Mouse (Mus musculus) naive thymus-derived CD4-positive, alpha-beta T cell, adult 2 months (primary cell): ENCODE data around the gene Creb5.

ENCODE experiments used
- DNase-seq: peaks from one replicate; pipeline ENCODE4 v3.0.0-alpha.2; 2011; ENCODE audit warnings: low read depth

Creb5 gene

DNA sequence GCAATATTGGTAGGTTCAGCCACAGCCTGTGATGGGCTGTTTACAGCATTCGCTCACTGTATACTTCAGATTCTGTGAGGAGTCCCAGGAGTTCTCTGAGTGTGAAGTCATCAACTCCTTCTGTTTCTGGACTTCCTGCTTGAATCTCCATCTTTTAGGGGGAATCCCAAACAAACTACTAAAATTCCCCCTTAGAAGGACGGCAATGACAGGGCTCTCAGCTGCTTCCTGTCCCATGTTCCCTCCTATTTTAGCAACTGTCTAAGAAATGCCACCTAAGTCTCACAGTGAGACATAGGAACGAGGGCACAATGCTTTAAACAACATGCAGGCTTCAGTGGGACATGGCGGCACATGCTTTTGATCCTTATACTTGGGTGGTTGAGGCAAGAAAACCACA, 204.3 kb downstream of the Creb5 start:
- no peak for DNase-seq

GRCm38 (mm10) chr6:53493864-53494263, 206.8 kb downstream of the Creb5 start:
- no peak for DNase-seq

DNA sequence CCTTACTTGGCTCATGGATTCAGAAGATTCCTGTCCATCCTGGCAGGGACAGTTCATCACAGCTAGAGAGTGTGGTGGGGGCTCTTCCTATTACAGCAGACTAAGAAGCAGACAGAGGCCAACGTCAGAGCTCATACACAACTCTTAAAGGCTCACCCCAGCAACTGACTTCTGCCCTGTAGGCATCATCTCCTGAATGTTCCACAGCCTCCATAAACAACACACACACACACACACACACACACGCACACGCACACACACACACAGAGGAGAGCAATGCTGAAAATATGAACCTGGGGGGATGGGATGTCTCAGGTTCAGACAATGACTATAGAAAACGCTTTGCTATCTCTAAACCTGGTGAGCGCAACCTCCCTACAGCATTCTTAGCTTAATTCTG, 208.6 kb downstream of the Creb5 start:
- no peak for DNase-seq

DNA sequence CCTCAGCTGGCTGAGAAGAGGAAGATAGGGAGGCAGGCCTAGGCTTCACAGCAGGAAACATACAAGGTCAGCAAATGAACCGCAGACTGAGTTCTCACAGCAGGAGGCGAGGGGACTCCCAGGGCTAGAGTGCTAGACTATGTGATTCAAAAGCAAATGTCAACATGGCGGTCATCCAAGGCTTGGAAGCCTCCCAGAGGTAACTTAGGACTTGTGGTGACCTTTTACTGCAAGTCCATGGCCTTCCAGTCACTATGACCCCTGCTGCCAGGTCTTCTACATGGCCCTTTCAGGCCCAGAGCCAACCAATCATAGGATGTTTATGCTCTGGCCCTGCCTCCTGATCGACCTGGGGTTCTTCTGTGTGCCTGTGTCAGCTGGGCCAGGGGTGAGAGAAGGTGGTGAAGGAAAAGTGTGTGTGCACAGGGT, 209.3 kb downstream of the Creb5 start:
- no peak for DNase-seq

- DNase-seq: no peak
These were observed 210.9 kb downstream of the Creb5 start for GRCm38 (mm10) chr6:53497904-53498536.

- DNase-seq: no peak
These were observed 212.7 kb downstream of the Creb5 start for GRCm38 (mm10) chr6:53499621-53500295.

- no peak for DNase-seq
These were observed 214.2 kb downstream of the Creb5 start for GRCm38 (mm10) chr6:53501236-53501635.

DNA sequence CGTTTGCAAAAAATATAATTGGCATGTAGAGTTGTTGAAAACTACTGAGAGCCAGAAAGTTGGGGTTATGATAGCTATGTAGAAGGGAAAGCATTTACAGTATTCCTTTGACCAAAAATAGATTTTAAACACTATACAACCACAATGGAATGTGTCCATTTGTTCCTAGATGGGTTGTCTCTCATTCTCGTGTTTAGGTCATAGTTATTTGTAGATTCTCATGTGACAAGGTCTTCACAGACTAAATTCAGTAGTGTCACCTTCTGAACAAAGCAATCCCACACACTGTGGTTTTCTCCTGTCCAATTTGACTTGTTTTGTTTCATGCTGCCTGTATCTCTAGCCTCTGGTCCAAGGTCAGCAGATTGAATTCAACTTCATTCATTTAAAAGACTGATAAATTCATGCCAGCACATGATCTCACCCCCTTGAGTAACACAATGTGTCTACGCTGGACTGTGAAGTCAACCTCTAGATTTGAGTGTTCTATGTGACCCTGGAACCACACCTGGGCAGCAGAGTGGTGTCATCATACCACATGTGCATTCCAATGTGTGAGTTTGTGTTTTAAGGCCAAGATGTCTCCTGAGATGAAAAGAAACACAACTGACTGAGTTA, 220.0 kb downstream of the Creb5 start:
- DNase-seq: no peak

DNA sequence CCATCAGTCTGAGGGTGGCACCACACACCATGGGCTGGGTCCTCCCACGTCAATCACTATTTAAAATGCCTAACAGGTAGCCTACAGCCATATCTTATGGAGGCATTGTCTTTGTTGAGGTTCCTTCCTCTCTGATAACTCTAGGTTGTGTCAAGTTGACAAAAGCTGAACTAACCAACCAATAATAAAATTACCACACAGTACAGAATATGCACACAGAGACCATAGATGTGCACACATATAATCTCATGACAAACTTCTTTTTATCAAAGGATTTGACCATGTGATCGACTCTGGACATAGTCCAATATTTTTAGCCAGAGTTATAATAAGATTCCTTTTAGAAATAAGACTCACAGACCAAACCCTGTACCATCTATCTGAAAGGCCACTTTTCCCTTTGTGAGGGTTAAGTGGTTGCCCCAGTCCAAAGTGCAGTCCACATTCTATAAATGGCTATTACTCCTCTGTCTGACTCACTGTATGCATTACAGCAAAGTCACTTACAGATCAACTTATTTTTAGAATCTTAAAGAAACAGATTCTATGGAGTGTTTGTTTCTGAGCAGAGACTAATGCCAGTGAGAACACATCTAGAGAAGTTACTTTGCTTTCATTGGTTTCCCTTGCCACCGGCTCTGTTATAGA, 221.9 kb downstream of the Creb5 start:
- DNase-seq: no peak

DNA sequence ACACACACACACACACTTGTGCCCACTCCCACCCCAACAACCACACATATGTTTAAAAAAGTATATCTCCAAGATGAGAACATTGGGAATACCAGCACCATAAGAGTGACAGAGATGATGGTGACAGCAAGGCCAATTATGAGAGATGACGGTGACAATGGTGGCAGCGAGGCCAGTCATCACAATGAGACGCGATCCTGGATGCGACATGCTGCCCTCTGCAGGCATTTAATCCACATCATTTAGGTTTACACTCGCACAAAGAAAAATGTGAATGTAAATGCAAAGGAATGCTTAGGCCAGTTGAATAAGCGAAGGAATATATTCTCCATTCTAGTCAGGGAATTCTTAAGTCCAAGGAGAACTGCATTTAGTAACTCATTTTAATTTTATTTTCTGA, 222.9 kb downstream of the Creb5 start:
- no peak for DNase-seq

DNA sequence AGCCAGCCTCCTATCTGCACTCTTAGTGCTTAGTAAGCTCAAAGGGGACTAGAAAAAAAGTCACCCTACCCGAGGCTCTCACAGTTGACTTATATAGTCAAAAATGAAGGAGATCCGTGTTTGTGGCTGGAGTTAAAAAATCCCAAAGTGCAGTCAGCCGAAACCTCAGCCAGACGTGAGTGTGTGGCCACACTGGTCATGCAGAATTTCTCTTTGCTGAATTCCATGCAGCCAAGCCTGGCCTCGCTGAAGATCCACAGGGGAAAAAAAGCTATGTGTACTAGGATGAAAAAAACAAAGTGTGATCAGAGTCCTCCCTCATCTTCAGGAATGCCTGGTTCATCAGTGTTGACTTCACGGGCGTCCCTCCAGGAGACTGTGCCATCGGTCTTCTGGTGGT, 225.2 kb downstream of the Creb5 start:
- DNase-seq: no peak

- DNase-seq: no peak
These were observed 226.3 kb downstream of the Creb5 start for GRCm38 (mm10) chr6:53513380-53513779.

DNA sequence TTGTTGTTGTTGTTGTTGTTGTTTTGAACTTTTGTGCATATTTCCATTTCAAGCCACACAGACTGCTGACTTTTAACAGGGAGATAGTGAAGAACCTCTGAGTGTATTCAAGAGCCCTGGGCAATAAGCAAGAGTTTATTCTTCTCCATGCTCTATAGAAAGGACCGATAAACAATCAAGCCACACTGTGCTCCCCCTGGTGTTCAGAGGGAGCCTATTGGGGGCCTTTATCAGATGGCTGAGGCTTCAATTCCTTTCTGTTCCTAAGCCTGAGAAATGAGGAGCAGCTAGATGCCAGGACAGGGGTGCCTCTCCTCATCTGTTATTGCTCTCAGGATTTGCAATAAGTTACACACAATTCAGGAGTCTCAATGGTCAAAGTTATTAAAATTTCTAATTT, 227.8 kb downstream of the Creb5 start:
- no peak for DNase-seq

DNA sequence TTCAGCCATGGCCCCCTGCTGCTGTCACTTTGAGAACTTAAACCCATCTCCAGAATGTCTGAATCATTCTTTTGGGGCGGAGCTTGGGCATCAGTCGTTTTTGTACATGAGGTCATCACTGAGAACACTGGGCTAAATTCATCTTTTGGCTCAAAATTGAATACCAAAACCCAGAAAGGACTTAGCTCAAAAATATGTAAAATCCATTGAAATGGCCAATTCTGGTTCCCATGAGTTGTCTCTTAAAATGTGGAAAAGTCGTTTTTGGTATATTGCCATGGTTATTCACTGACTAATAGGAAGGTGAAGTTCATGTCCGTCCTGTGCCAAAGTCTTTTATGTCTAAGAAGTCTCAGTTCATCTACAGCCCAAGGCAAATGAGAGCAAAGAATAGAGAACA, 228.5 kb downstream of the Creb5 start:
- no peak for DNase-seq

DNA sequence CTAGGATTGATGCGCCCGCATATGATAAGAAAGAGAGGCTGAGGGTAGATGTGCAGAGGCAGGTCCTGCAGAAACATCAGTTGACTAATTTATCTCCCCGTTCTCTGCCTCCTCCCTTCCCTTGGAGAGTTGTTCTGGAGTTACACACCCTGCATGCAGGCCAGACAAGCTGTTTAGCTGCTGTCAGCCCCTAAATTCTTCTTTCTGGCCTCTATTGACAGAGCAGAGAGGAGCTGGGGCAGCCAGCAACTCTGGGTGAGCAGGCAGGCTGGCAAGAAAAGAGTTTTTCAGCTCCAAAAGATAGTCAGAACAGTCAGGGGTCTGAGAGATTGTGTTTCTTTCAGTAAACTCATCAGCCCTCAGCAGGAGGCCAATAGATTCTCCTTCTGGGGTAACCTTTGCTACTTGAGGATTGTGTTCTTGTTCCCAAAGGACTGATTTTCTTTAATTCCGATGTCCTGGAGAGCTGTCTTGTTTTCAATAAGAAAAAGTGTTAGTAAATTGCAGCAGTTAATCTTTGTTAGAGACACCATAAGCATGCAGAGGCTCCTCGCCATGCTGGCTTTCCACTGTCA, 230.4 kb downstream of the Creb5 start:
- DNase-seq: no peak

DNA sequence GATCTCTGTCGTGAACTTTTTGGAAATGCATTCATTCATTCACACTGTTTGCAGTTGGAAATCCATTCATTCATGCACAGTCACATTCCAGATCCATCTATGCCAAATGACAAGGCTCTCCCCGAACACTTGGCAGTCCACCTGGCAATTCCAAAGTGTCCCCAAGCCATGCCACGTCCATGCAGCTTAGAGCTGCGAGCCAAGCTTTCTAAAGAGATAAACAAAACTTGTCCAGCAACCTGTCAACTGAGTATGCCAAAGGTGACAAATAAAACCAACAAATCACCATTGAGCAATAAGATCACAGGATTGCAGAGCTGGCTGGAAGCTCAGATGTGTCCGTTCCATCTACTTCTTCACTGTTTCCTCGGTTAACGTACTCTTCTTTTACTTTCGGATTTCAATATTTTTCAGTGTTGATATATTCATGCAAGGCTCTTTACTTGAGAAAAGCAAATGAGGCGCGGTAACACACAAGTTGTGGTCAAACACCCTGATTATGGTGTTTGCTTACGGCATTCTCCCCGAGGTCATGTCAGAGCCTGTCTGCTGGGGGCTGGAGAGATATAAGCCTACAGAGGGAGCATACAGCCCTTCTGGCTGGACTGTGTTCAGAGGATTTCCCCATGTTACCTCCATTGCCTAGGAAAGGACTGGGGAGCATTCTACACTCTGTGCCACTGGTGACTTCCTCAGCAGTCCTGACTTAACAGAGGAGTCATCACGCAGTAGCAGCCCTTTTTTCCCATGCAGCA, 236.8 kb downstream of the Creb5 start:
- no peak for DNase-seq

DNA sequence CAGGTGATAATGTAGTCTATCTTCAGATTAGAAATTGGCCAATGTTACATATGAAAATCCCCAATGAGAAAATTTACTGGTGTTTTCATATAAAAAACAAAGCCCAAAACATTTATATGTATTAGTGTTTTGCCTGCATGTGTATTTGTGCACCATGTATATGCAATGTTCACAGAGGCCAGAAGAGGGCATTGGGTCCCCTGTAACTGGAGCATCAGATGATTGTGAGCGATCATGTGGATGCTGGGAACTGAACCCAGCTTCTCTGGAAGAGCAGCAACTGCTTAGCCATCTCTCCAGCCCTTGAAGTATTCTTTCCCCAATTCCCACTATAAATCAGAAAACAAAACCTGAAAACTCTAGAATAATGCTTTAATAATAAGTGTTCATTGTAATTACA, 239.4 kb downstream of the Creb5 start:
- no peak for DNase-seq

- DNase-seq: no peak
These were observed 243.7 kb downstream of the Creb5 start for GRCm38 (mm10) chr6:53530742-53531141.

GRCm38 (mm10) chr6:53531461-53531860, 244.4 kb downstream of the Creb5 start:
- no peak for DNase-seq

DNA sequence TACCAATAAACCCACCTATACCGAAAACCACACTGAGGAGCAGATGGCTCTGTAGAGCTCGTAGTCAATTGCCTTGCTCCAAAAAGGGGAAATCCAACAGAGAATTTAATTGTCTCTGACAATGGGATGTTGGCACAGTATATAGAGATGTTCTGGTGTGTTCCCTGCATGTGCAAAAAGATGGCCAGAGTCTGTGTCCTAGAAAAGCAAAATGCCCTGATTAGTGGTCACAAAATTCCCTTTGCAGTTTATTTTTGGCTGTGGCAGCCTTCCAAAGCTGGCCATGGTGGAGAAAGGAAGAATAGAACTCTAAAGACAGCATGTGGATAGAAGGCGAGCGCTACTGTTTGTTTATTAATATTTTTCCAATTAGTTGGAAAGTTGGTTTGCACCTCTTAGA, 250.5 kb downstream of the Creb5 start:
- DNase-seq: no peak

DNA sequence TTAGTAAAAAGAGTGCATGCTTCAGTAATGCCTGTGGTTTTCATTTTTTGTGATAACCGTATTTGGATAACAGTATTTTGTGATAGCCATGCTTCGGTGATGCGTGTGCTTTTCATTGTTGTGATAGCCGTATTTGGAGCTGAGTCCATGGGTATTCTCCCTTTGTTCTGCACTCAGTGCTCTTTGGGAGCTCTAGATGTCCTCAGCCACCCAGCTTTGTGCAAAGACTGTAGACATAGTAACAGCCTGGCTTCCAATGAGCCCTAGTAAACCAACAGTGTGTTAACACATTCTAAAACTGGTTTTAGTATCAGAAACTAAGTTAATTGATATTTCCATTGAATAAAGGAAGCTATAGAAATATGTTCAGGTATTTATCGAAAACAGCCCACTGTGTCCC, 254.7 kb downstream of the Creb5 start:
- DNase-seq: no peak

DNA sequence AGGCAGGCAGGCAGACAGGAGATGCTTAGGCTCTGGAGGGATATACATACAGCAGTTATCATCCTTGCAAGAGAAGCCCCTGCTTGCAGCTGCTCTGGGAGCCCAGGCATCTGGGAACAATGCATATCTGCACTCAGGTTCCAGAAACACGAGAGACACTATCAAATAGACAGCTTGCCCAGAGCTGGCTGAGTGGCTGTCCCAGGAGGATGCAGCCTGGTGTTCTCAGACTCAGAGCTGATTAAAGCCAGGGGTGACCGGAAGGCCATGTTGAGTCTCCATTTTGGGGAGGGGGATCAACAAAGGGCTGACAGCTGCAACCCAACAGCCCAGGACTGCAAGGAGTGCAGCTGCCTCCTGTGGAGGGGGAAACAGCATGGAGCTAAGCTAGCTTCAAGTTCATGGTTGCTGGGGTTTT, 258.4 kb downstream of the Creb5 start:
- DNase-seq: no peak
